Comparison of ENCODE assay signal across 19 mouse cellular contexts in the genomic region with DNA sequence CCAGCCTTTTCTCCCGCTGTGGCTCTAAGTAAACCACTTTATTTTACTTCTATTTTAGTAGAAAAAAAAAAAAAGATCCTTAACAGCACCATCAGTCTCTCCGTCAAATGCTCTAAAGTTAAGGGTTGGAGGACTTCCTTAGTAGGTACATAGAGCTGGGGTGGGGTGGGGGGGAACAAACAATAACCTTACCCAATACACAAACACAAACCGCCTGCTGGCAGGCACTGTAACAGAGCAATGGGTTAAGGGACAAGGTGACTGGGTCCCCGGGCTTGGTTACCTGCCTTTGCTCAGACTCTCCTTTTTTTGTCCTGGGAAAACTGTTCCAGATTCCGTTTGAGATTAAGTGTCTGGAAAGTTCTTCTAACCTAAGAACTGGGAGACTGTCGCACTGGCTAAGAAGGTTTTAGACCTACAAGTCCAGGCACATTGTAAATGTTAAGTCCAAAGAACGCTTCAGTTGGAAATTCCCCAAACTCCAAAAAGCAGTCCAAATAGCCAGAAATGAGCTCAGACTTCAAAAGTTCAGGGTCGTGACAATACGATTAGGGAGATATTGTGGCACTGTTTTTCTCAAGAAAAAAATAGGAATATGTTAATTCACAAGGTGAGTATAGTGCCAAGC. TPM values are rescaled to one million over a fixed set of nuclear protein-coding genes. Genes with fewer than 3 reads are reported as not detected.
DNase-seq lines count a peak whose midpoint lies in the region; ATAC-seq lines count a peak whose summit lies in the region.
"Had no signal": no experiment of that assay in that cellular context is flagged by ENCODE, and none has a peak within 500 bp of the region (broad histone marks: within the 10 kb centered on the region; RNA-seq: fewer than 3 reads in every experiment).

No protein-coding gene starts in this region.

- 81% methylated on average over 9 of the region's 9 CpGs for WGBS in kidney, embryonic 15.5 days
- 60% methylated on average over 9 of the region's 9 CpGs for WGBS in liver, embryonic 15.5 days (ENCODE audit: insufficient replicate concordance)

- H3K9me3 ChIP-seq in kidney, embryonic 15.5 days (replicated peaks) = no peaks in the 10 kb centered on the region
- H3K9me3 ChIP-seq in liver, embryonic 15.5 days (replicated peaks) = no peaks in the 10 kb centered on the region
- H3K9me3 ChIP-seq: embryonic facial prominence, embryonic 13.5 days; forebrain, embryonic 13.5 days; heart, embryonic 12.5 days; hindbrain, embryonic 10.5 days had no signal

- DNase-seq in adrenal gland, adult 2 months = peak; percentile 57
- DNase-seq in adrenal gland, postnatal 25 days = no peak
- peak; percentile 27 for DNase-seq in kidney, adult 9 months
- DNase-seq in ZHBTc4 (ENCODE audit: low read depth, low spot score) = peak; percentile 20
- no peak for DNase-seq in spleen, adult 18-20 months
- no peak for DNase-seq in urinary bladder, postnatal 4 days (ENCODE audit: low spot score in 2 of 2)
- DNase-seq: cerebellum, adult 18-20 months; cerebellum, adult 9-11 months; cerebellum, postnatal 36 days; forebrain, postnatal 0 days; gastrocnemius, adult 2 months; gastrocnemius, postnatal 25 days had no signal

- no peak overlapping the region for H3K4me2 ChIP-seq in kidney, embryonic 15.5 days
- H3K4me2 ChIP-seq in liver, embryonic 15.5 days = no peak overlapping the region
- H3K4me2 ChIP-seq: embryonic facial prominence, embryonic 13.5 days; forebrain, embryonic 13.5 days; heart, embryonic 12.5 days; hindbrain, embryonic 14.5 days had no signal

- no peaks in the 10 kb centered on the region for H3K36me3 ChIP-seq in kidney, embryonic 15.5 days
- H3K36me3 ChIP-seq in liver, embryonic 15.5 days (replicated peaks) = no peaks in the 10 kb centered on the region
- H3K36me3 ChIP-seq: embryonic facial prominence, embryonic 13.5 days; heart, embryonic 12.5 days; hindbrain, embryonic 10.5 days had no signal

- no peak overlapping the region for H3K27ac ChIP-seq in kidney, embryonic 15.5 days
- no peak overlapping the region for H3K27ac ChIP-seq in liver, embryonic 15.5 days (replicated peaks)
- H3K27ac ChIP-seq: embryonic facial prominence, embryonic 13.5 days; forebrain, embryonic 13.5 days; gastrocnemius, adult 2 months; hindbrain, embryonic 10.5 days; hindbrain, embryonic 14.5 days had no signal

- H3K9ac ChIP-seq in kidney, embryonic 15.5 days = no peak overlapping the region
- H3K9ac ChIP-seq in liver, embryonic 15.5 days = no peak overlapping the region
- H3K9ac ChIP-seq: embryonic facial prominence, embryonic 13.5 days; forebrain, embryonic 13.5 days; forebrain, postnatal 0 days; heart, embryonic 12.5 days; hindbrain, embryonic 14.5 days had no signal

- no peak for ATAC-seq in kidney, embryonic 15.5 days (replicated peaks; ENCODE audit: low FRiP score)
- ATAC-seq in liver, embryonic 15.5 days (ENCODE audit: insufficient read depth) = peak; percentile 60; the same call in 1 of the 2 replicates
- ATAC-seq: forebrain, embryonic 13.5 days; forebrain, postnatal 0 days had no signal

- no peak overlapping the region for H3K4me3 ChIP-seq in kidney, embryonic 15.5 days (replicated peaks)
- H3K4me3 ChIP-seq in liver, embryonic 15.5 days (replicated peaks) = no peak overlapping the region
- H3K4me3 ChIP-seq: embryonic facial prominence, embryonic 13.5 days; forebrain, embryonic 13.5 days; gastrocnemius, adult 2 months; heart, embryonic 12.5 days; hindbrain, embryonic 10.5 days had no signal

- H3K4me1 ChIP-seq in kidney, embryonic 15.5 days = no peaks in the 10 kb centered on the region
- peaks cover 6% of the 10 kb centered on the region; the same call in 1 of the 2 replicates for H3K4me1 ChIP-seq in liver, embryonic 15.5 days (replicated peaks)
- H3K4me1 ChIP-seq: embryonic facial prominence, embryonic 13.5 days; forebrain, embryonic 13.5 days; heart, embryonic 12.5 days; hindbrain, embryonic 10.5 days had no signal

- no peaks in the 10 kb centered on the region for H3K27me3 ChIP-seq in kidney, embryonic 15.5 days
- no peaks in the 10 kb centered on the region for H3K27me3 ChIP-seq in liver, embryonic 15.5 days
- H3K27me3 ChIP-seq: embryonic facial prominence, embryonic 13.5 days; forebrain, embryonic 13.5 days; heart, embryonic 12.5 days had no signal

RNA-seq across cellular contexts. Expression of gene Dpy30, which starts 7.4 kb away (rescaled TPM):
- total RNA-seq in adrenal gland, adult 2 months (2021) = 10 to 100 TPM; 78.9 to 85.8 TPM
- 26.9 and 34.0 TPM in 2 replicates for polyA plus RNA-seq in adrenal gland, adult 2 months (2012; rRNA removed)
- 95.9 and 99.6 TPM in 2 replicates for total RNA-seq in adrenal gland, postnatal 25 days (2021)
- 237 and 269 TPM in 2 replicates for polyA plus RNA-seq in kidney, embryonic 15.5 days (2015; fragmentation: Nextera tagmentation; extraction: Ambion mirVana)
- polyA plus RNA-seq in liver, embryonic 15.5 days (2015; fragmentation: Nextera tagmentation; extraction: Ambion mirVana) = 98.0 and 119 TPM in 2 replicates

RNA-seq across cellular contexts. Expression of gene Spast, which starts 7.6 kb away (rescaled TPM):
- total RNA-seq in adrenal gland, adult 2 months (2021) = 10 to 100 TPM; 26.1 to 33.4 TPM
- 11.0 and 12.5 TPM in 2 replicates for polyA plus RNA-seq in adrenal gland, adult 2 months (2012; rRNA removed)
- 29.4 and 33.1 TPM in 2 replicates for total RNA-seq in adrenal gland, postnatal 25 days (2021)
- polyA plus RNA-seq in kidney, embryonic 15.5 days (2015; fragmentation: Nextera tagmentation; extraction: Ambion mirVana) = 13.0 and 14.4 TPM in 2 replicates
- polyA plus RNA-seq in liver, embryonic 15.5 days (2015; fragmentation: Nextera tagmentation; extraction: Ambion mirVana) = 5.2 and 5.3 TPM in 2 replicates

RNA-seq across cellular contexts. Expression of gene Memo1, which starts 35.8 kb away (rescaled TPM):
- total RNA-seq in adrenal gland, adult 2 months (2021) = 100 to 1,000 TPM; 100 to 104 TPM
- polyA plus RNA-seq in adrenal gland, adult 2 months (2012; rRNA removed) = 57.4 and 61.3 TPM in 2 replicates
- 111 and 128 TPM in 2 replicates for total RNA-seq in adrenal gland, postnatal 25 days (2021)
- 77.4 and 81.7 TPM in 2 replicates for polyA plus RNA-seq in kidney, embryonic 15.5 days (2015; fragmentation: Nextera tagmentation; extraction: Ambion mirVana)
- polyA plus RNA-seq in liver, embryonic 15.5 days (2015; fragmentation: Nextera tagmentation; extraction: Ambion mirVana) = 88.8 and 96.4 TPM in 2 replicates

Comparison
In these comparisons a context has a peak if more than half of its experiments do, and no peak if none do; other contexts are left out.
1. DNase-seq: peak in adrenal gland, adult 2 months (single experiment), kidney, adult 9 months (single experiment) and ZHBTc4 (single experiment); none in adrenal gland, postnatal 25 days (single experiment), spleen, adult 18-20 months (0 of 2) and urinary bladder, postnatal 4 days (0 of 2).